Mouse (Mus musculus) mouse embryonic stem cell (cell line): Measurements from ENCODE around the gene Espl1.

Experiments used
- in situ Hi-C, 2 experiments: fragments of 300-500 bp; cut with MboI; formaldehyde crosslinking; loops; 1 replicate in 1 of 2; 3 replicates in 1 of 2; pipeline ENCODE4 v1.14.3; 2019 to 2020; ENCODE audit warnings: low sequenced_read_pairs in 2 of 2, low pct_unique_long_range_greater_than_20kb in 1 of 2, mixed read lengths in 1 of 2; ENCODE audit not compliant: unreplicated experiment in 1 of 2

Gene Espl1

GRCm38 (mm10) chr15:102270274-102270960 is 25.6 kb upstream of the Espl1 start, which contains the start of gene Gm9918:
Gene Gm9918 (plus strand): TSS chr15:102270563.
- in situ Hi-C loops = loop anchor here in 1 of 2 experiments (5.0 kb wide), 1 partner anchor 33 kb away; no protein-coding TSS in a partner anchor

DNA sequence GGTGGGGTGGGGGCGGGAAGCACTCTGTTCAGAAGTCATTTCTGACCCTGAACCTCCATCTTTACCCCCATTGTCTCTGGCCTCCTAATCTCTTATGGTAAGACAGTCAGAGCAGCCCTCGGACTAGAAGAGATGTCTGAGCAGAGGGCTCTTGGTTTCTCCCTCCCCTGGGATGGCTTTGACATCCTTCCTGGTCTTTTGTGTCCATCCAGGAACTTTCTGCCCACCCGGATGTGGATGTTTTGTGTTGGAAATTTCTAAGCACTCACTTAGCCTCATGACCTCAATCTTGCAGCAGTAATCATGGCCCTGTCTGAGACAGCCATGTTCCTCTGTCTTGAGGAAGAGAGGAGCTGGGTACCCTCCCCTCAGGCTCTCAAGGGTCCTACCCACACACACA is 24.6 kb upstream of the Espl1 start:
- in situ Hi-C loops = loop anchor here in 1 of 2 experiments (5.0 kb wide), 1 partner anchor 34 kb away; no protein-coding TSS in a partner anchor

- in situ Hi-C loops = loop anchor here in 1 of 2 experiments (5.0 kb wide), 1 partner anchor 37 kb away; no protein-coding TSS in a partner anchor
Measured at GRCm38 (mm10) chr15:102273982-102274716, 21.9 kb upstream of the Espl1 start.

GRCm38 (mm10) chr15:102278726-102279091 is 17.4 kb upstream of the Espl1 start:
- in situ Hi-C loops = no loop called here

- in situ Hi-C loops = no loop called here
Measured at GRCm38 (mm10) chr15:102279092-102279782, 16.8 kb upstream of the Espl1 start, which contains the start of gene Mfsd5. Gene Mfsd5 (plus strand): TSS chr15:102279454.

DNA sequence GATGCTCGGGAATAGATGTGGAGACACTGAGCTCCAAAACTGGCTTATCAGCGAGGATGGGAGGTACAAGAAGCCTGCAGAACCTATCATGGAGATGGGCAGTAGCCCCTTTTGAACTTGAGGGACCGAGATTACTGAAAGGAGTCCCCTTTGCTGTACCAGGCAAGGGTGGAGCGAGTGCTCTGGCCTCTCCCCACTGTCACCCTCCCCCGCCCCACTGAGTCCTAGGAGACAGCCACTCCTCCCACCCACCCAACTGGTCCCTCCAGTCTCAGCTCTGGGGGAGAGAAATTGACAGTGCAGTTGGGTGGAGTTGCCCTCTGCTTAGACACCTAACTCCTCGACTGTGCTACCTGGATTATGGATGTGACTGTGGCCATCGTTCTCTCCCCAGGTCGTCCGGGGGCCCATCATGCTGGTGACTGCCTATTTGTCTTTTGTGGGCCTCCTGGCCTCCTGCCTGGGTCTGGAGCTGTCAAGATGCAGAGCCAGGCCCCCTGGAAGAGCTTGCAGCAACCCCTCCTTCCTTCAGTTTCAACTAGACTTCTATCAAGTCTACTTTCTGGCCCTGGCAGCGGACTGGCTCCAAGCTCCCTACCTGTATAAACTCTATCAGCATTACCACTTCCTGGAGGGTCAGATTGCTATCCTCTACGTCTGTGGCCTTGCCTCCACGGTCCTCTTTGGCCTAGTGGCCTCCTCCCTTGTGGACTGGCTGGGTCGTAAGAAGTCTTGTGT is 16.1 kb upstream of the Espl1 start:
- in situ Hi-C loops = no loop called here

- in situ Hi-C loops = no loop called here
Measured at GRCm38 (mm10) chr15:102280623-102281022, 15.4 kb upstream of the Espl1 start.

DNA sequence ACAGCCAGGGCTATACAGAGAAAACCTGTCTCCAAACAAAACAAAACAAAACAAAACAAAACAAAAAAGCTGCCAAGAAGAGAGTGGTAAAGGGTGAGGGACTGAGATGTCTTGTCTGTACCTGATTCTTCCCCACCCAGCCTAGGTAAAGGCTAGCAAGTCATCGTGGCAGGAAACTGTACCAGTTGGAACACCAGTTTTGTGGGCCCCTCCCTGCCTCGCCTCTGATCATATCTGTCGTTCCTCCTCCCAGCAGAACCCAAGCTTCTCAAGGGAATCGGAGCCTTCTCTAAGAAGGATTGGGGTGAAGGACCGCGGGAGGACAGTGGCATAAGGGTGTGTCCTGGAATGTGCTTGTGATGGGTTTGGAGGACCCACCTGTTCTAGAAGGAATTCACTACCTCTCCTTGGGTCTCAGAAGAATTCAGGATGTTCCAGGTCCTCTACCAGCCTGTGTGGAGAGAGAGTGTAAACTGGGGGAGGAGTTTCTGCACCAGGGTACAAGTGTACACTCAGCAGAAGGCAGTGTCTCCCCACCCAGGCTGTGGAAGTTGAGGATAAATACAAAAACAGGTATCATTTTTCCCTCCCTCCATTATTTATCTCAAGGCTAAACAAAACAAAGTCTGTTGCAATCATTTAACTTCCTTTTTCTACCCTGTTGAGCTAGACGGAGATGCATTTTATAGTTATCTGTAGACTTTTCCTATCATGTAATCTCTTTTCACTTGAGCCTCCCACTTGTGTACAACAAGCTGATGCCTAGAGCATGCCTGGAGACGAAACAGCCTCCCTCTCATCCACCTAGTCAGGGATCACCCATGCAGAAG is 13.4 kb upstream of the Espl1 start:
- in situ Hi-C loops = no loop called here

DNA sequence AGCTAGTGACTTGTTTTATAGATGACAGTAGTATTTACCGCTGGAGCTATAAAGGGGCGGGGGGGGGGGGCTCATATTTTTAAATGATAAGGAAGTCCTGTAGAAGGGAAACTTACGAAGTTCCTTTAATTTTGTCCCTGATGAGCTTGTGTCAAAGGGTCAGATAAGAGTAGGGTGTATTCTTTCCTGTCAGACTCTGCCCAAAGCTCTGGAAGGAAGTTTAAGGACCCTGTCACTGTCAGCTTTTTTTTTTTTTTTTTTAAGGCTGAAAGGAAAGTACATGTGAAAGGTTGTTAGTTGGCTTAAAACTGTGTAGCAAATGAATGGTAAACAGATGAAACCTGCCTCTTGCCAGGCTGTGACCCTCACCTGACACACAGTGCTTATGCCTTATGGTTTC is 12.4 kb upstream of the Espl1 start:
- in situ Hi-C loops = no loop called here

DNA sequence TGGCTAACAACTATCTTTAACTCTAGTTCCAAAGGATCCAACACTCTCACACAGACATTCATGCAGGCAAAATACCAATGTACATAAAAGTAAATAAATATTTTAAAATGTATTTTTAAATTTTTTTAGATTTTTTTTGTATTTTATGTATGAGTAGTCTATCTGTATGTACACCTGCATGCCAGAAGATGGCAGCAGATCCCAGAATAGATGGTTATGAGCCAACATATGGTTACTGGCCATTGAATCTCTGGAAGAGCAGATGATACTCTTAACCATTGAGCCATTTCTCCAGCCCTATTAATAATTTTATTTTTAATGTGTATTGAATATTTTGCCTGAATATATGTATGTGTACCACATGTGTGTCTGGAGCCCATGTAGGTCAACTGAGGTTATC is 8.7 kb upstream of the Espl1 start:
- in situ Hi-C loops = no loop called here

- in situ Hi-C loops = no loop called here
Measured at GRCm38 (mm10) chr15:102296368-102297006, 421 bp downstream of the Espl1 start.

DNA sequence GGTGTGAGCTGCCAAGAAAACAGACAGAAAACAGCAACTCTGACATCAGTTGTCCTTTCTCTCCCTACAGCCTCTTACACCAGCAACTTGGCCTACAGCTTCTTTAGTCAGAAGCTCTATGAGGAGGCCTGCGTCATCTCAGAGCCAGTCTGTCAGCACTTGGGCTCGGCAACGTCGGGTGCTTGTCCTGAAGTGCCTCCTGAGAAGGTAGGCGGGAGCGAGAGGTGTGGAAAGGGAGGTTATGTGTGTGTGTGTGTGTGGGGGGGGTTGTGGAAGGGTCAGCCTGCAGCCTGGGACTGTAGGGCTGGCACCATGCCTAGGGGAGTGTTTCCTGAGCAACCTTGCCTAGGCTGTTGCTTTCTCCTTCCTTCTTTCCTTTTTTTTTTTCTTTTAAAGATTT is 6.5 kb downstream of the Espl1 start:
- in situ Hi-C loops = no loop called here

- in situ Hi-C loops = no loop called here
Measured at GRCm38 (mm10) chr15:102308717-102309116, 12.7 kb downstream of the Espl1 start.

DNA sequence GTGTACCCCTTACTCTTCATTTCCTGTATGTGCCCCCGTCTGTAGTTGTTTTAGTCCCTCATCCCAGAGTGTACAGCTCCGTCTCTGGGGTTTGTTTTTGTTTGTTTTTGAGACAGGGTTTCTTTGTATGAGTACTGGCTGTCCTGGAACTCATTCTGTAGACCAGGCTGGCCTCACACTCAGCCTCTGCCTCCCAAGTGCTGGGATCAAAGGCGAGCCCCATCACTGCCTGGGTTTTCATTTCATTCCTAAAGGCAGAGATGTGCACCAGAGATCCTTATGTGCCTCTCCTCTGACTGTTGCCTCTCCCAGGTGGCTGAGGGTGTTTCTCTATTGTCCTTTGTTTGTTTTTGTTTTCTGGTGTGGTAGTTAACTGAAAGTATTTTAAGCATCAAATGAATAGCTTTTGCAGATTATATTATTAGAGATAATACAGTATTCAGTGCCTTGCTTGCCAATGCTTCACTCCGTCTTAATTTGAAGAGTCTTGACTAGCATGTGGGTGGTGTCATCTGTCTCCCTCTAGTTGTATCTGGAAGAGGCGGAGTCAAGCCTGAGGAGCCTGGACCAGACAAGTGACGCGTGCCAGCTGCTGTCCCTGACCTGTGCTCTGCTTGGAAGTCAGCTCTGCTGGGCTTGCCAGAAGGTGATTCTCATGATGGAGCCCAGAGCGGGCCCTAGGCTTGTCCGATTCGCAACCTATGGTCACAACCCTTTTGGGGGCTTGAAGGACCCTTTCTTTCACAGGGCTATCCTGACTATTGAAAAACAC is 14.2 kb downstream of the Espl1 start:
- in situ Hi-C loops = loop anchor here in 1 of 2 experiments (10.0 kb wide), 1 partner anchor 225 kb away; no protein-coding TSS in a partner anchor

- in situ Hi-C loops = loop anchor here in 1 of 2 experiments (10.0 kb wide), 1 partner anchor 227 kb away; no protein-coding TSS in a partner anchor
Measured at GRCm38 (mm10) chr15:102311489-102311888, 15.4 kb downstream of the Espl1 start.

DNA sequence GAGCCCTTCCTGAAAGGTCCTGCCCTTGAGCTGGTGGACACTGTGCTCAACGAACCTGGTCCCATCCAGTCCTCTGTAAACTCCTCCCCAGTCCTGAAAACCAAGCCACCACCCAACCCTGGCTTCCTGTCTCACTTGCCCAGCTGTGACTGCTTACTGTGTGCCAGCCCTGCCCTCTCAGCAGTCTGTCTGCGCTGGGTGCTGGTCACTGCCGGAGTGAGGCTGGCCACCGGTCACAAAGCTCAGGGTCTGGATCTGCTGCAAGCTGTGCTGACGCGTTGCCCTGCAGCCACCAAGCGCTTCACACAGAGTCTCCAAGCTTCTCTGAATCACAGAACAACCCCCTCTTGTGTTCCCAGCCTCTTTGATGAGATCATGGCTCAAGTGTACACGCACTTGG is 19.2 kb downstream of the Espl1 start:
- in situ Hi-C loops = loop anchor here in 1 of 2 experiments (10.0 kb wide), 1 partner anchor 230 kb away; no protein-coding TSS in a partner anchor
